In the genomic region with DNA sequence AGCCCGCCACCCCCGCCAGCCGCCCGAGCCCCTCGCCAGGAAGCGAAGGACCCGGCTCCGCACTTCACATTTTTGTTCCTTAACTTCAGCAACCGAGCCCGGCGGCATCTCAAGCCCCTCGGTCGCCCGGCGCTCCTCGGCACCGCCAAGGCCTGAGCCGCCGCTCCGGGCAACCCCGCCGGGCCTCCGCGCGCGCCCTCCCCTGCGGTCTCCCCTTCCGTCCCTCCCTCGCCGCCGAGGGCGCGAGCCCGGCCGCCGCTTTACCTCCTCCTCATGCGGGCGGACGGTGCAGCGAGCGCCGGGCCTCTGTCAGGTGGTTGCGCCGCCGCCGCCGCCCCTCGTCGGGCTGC, we compare ENCODE assay signal across 8 mouse cellular contexts. TPM values are rescaled to one million over a fixed set of nuclear protein-coding genes. Genes with fewer than 3 reads are reported as not detected.
A peak's percentile ranks its signal among the peaks of the same experiment; 100 is the strongest.
DNase-seq lines count a peak whose midpoint lies in the region; ATAC-seq and TF ChIP-seq lines count a peak whose summit lies in the region.

No protein-coding gene starts in this region.

- TF ChIP-seq CTCF in thymus, adult 2 months (IDR thresholded peaks at IDR 0.05; ENCODE audit: borderline replicate concordance, control insufficient read depth, extremely low read depth, insufficient read depth, low read length, poor library complexity) = no peak

- peaks cover 16% of the 10 kb centered on the region; the same call in 1 of the 2 replicates for H3K36me3 ChIP-seq in forebrain, embryonic 14.5 days (ENCODE audit: control insufficient read depth, insufficient read depth, low read length)
- peaks cover 3% of the 10 kb centered on the region; the same call in 1 of the 2 replicates for H3K36me3 ChIP-seq in intestine, embryonic 15.5 days
- no peaks in the 10 kb centered on the region for H3K36me3 ChIP-seq in midbrain, embryonic 15.5 days (replicated peaks)
- H3K36me3 ChIP-seq in thymus, adult 2 months (ENCODE audit: control insufficient read depth, insufficient read depth, low read length) = no peaks in the 10 kb centered on the region

- no peaks in the 10 kb centered on the region for H3K27me3 ChIP-seq in forebrain, embryonic 14.5 days (replicated peaks; ENCODE audit: control insufficient read depth, insufficient read depth, low read length)
- no peaks in the 10 kb centered on the region for H3K27me3 ChIP-seq in intestine, embryonic 15.5 days (replicated peaks)
- H3K27me3 ChIP-seq in midbrain, embryonic 15.5 days (replicated peaks) = no peaks in the 10 kb centered on the region
- H3K27me3 ChIP-seq in thymus, adult 2 months (ENCODE audit: control insufficient read depth, insufficient read depth, low read length) = no peaks in the 10 kb centered on the region

- TF ChIP-seq POLR2A in thymus, adult 2 months (IDR thresholded peaks at IDR 0.05; ENCODE audit: control insufficient read depth, extremely low read depth, insufficient read depth, low read length, poor library complexity) = no peak

- 1% methylated on average over 35 of the region's 49 CpGs for WGBS in forebrain, embryonic 14.5 days
- 0% methylated on average over 44 of the region's 49 CpGs for WGBS in intestine, embryonic 15.5 days
- under 1% methylated on average over 31 of the region's 49 CpGs for WGBS in midbrain, embryonic 15.5 days
- under 1% methylated on average over 48 of the region's 49 CpGs for WGBS in thymus, adult 2 months

- peak; percentile 37 to 45 for DNase-seq in layer of hippocampus, postnatal 25 days (ENCODE audit: extremely low spot score in 1 of 2, low spot score in 1 of 2)
- no peak for DNase-seq in layer of hippocampus, adult 9-11 months
- peak; percentile 34 for DNase-seq in R1 (ENCODE audit: low read depth, low spot score)
- no peak for DNase-seq in forebrain, embryonic 14.5 days (ENCODE audit: low spot score)
- DNase-seq in thymus, adult 2 months = peak; percentile 64
- no peak for DNase-seq in right cerebral cortex, postnatal 36 days (ENCODE audit: low spot score in 2 of 2)

- peak overlapping the region; percentile 96 for H3K9ac ChIP-seq in forebrain, embryonic 14.5 days (ENCODE audit: low read length)
- peak overlapping the region; percentile 99 for H3K9ac ChIP-seq in intestine, embryonic 15.5 days
- peak overlapping the region; percentile 88 for H3K9ac ChIP-seq in midbrain, embryonic 15.5 days

- peaks cover 10% of the 10 kb centered on the region for H3K4me1 ChIP-seq in forebrain, embryonic 14.5 days (ENCODE audit: control insufficient read depth, insufficient read depth, low read length)
- H3K4me1 ChIP-seq in intestine, embryonic 15.5 days (replicated peaks) = peaks cover 12% of the 10 kb centered on the region
- peaks cover 27% of the 10 kb centered on the region for H3K4me1 ChIP-seq in midbrain, embryonic 15.5 days
- H3K4me1 ChIP-seq in thymus, adult 2 months (replicated peaks; ENCODE audit: control insufficient read depth, insufficient read depth, low read length) = peaks cover 11% of the 10 kb centered on the region

- H3K27ac ChIP-seq in forebrain, embryonic 14.5 days (ENCODE audit: low read depth, low read length) = peak overlapping the region; percentile 96
- H3K27ac ChIP-seq in intestine, embryonic 15.5 days = peak overlapping the region; percentile 98
- H3K27ac ChIP-seq in midbrain, embryonic 15.5 days = peak overlapping the region; percentile 95
- H3K27ac ChIP-seq in thymus, adult 2 months (ENCODE audit: control insufficient read depth, insufficient read depth, low read length) = peak overlapping the region; percentile 1; the same call in 1 of the 2 replicates

- peak; percentile 68 for ATAC-seq in forebrain, embryonic 14.5 days
- ATAC-seq in intestine, embryonic 15.5 days = peak; percentile 70
- peak; percentile 76; the same call in 1 of the 2 replicates for ATAC-seq in midbrain, embryonic 15.5 days (replicated peaks)

- peak overlapping the region; percentile 98 for H3K4me3 ChIP-seq in forebrain, embryonic 14.5 days (ENCODE audit: low read depth, low read length)
- peak overlapping the region; percentile 96 for H3K4me3 ChIP-seq in intestine, embryonic 15.5 days (replicated peaks)
- peak overlapping the region; percentile 95 for H3K4me3 ChIP-seq in midbrain, embryonic 15.5 days
- H3K4me3 ChIP-seq in thymus, adult 2 months (ENCODE audit: control insufficient read depth, insufficient read depth, low read length) = peak overlapping the region; percentile 92

- H3K9me3 ChIP-seq in forebrain, embryonic 14.5 days (replicated peaks; ENCODE audit: control insufficient read depth, low read length) = no peaks in the 10 kb centered on the region
- H3K9me3 ChIP-seq in intestine, embryonic 15.5 days = no peaks in the 10 kb centered on the region
- H3K9me3 ChIP-seq in midbrain, embryonic 15.5 days = no peaks in the 10 kb centered on the region

- H3K4me2 ChIP-seq in forebrain, embryonic 14.5 days (ENCODE audit: low read length) = peak overlapping the region; percentile 70
- H3K4me2 ChIP-seq in intestine, embryonic 15.5 days (replicated peaks) = peak overlapping the region; percentile 58
- peak overlapping the region; percentile 58 for H3K4me2 ChIP-seq in midbrain, embryonic 15.5 days

RNA-seq across cellular contexts. Expression of a gene that starts 0.6 kb away (rescaled TPM):
- 10 to 100 TPM; 68.3 to 78.2 TPM for total RNA-seq in layer of hippocampus, postnatal 25 days (2021)
- 58.7 and 63.4 TPM in 2 replicates for polyA plus RNA-seq in forebrain, embryonic 14.5 days (2014; fragmentation: Nextera tagmentation; extraction: Ambion mirVana)
- polyA plus RNA-seq in intestine, embryonic 15.5 days (2015; fragmentation: Nextera tagmentation; extraction: Ambion mirVana) = 50.2 and 54.9 TPM in 2 replicates
- polyA plus RNA-seq in midbrain, embryonic 15.5 days (2015; fragmentation: Nextera tagmentation; extraction: Ambion mirVana) = 45.1 and 46.0 TPM in 2 replicates
- 51.7 and 52.2 TPM in 2 replicates for polyA plus RNA-seq in thymus, adult 2 months (2012; rRNA removed)

Comparison
In these comparisons a context has a peak if more than half of its experiments do, and no peak if none do; other contexts are left out.
1. DNase-seq: peak in layer of hippocampus, postnatal 25 days (2 of 2), R1 (single experiment) and thymus, adult 2 months (single experiment); none in layer of hippocampus, adult 9-11 months (single experiment), forebrain, embryonic 14.5 days (single experiment) and right cerebral cortex, postnatal 36 days (0 of 2).
2. H3K27ac ChIP-seq: peak in every context shown above with its lines; median percentile 98 in intestine, embryonic 15.5 days; 96 in forebrain, embryonic 14.5 days; 95 in midbrain, embryonic 15.5 days; 1 in thymus, adult 2 months.
3. Peak in every context shown above with its lines, with median percentiles within 50 percentile points of each other: ATAC-seq, H3K4me2 ChIP-seq, H3K4me3 ChIP-seq and H3K9ac ChIP-seq.